Mouse (Mus musculus) thymus, adult 2 months (tissue): ENCODE results near the gene Mettl2. TPM values are rescaled to one million over a fixed set of nuclear protein-coding genes. Genes with fewer than 3 reads are reported as not detected.

Experiments
- DNase-seq: peaks from one replicate; pipeline ENCODE4 v3.0.0; 2021
- H3K27ac ChIP-seq: fragments of 200-500 bp; 2 replicates; pipeline ENCODE4 v1.5.1; 2012; ENCODE audit warnings: low read length, control low read depth; ENCODE audit not compliant: control insufficient read depth, insufficient read depth
- H3K27me3 ChIP-seq: fragments of 200-500 bp; 2 replicates; pipeline ENCODE4 v1.6.1; 2012; ENCODE audit warnings: mild to moderate bottlenecking, low read length, moderate library complexity, mixed read lengths; ENCODE audit not compliant: control insufficient read depth, insufficient read depth
- H3K36me3 ChIP-seq: fragments of 200-500 bp; 2 replicates; pipeline ENCODE4 v1.6.1; 2012; ENCODE audit warnings: mild to moderate bottlenecking, low read length, moderate library complexity; ENCODE audit not compliant: control insufficient read depth, insufficient read depth
- H3K4me1 ChIP-seq: fragments of 200-500 bp; replicated peaks from 2 replicates; pipeline ENCODE4 v1.6.1; 2012; ENCODE audit warnings: low read length; ENCODE audit not compliant: control insufficient read depth, insufficient read depth
- H3K4me3 ChIP-seq: fragments of 200-500 bp; 2 replicates; pipeline ENCODE4 v1.5.1; 2012; ENCODE audit warnings: mild to moderate bottlenecking, low read length, control low read depth, moderate library complexity; ENCODE audit not compliant: control insufficient read depth, insufficient read depth
- CTCF ChIP-seq: fragments of 200-500 bp; IDR thresholded peaks from 2 replicates; pipeline ENCODE4 v1.5.1; 2012; ENCODE audit warnings: mild to moderate bottlenecking, control low read depth, low read length, moderate library complexity, borderline replicate concordance; ENCODE audit not compliant: control insufficient read depth, poor library complexity, insufficient read depth; ENCODE audit errors: extremely low read depth
- POLR2A ChIP-seq: fragments of 200-500 bp; IDR thresholded peaks from 2 replicates; pipeline ENCODE4 v1.6.1; 2012; ENCODE audit warnings: mild to moderate bottlenecking, low read length, control low read depth, moderate library complexity; ENCODE audit not compliant: control insufficient read depth, poor library complexity, insufficient read depth; ENCODE audit errors: extremely low read depth
- WGBS: fragments of 180-500 bp; shearing (Covaris S2); methylation state at CpG from one replicate; pipeline ENCODE4 v1.1.7; 2018; 5-methylcytosine and 5-hydroxymethylcytosine counted together
- polyA plus RNA-seq: library from polyadenylated mRNA; depleted of rRNA; stranded (reverse); fragments of >200 nt; gene quantifications from 2 replicates; pipeline ENCODE4 v1.2.3, GENCODE M21; 2012

Mettl2 gene
- polyA plus RNA-seq, 1 experiment, result 20.4 TPM

- 61% methylated on average over 11 of the region's 11 CpGs for WGBS
- TF ChIP-seq POLR2A, result no peak
- TF ChIP-seq CTCF, result no peak
- peaks cover 27% of the 10 kb centered on the region for H3K4me1 ChIP-seq
- no peak for DNase-seq
- no peak overlapping the region for H3K27ac ChIP-seq
- no peak overlapping the region for H3K4me3 ChIP-seq
- H3K27me3 ChIP-seq, result no peaks in the 10 kb centered on the region
- H3K36me3 ChIP-seq, result no peaks in the 10 kb centered on the region
Observed at GRCm38 (mm10) chr11:105152357-105152899, 26.2 kb downstream of the Mettl2 start.

- no peak overlapping the region for H3K4me3 ChIP-seq
- TF ChIP-seq POLR2A, result no peak
- no peak for TF ChIP-seq CTCF
- no peak overlapping the region for H3K27ac ChIP-seq
- H3K4me1 ChIP-seq, result peaks cover 27% of the 10 kb centered on the region
- 61% methylated on average over 12 of the region's 12 CpGs for WGBS
- no peaks in the 10 kb centered on the region for H3K27me3 ChIP-seq
- no peaks in the 10 kb centered on the region for H3K36me3 ChIP-seq
- no peak for DNase-seq
Observed at GRCm38 (mm10) chr11:105153068-105153833, 27.0 kb downstream of the Mettl2 start.

DNA sequence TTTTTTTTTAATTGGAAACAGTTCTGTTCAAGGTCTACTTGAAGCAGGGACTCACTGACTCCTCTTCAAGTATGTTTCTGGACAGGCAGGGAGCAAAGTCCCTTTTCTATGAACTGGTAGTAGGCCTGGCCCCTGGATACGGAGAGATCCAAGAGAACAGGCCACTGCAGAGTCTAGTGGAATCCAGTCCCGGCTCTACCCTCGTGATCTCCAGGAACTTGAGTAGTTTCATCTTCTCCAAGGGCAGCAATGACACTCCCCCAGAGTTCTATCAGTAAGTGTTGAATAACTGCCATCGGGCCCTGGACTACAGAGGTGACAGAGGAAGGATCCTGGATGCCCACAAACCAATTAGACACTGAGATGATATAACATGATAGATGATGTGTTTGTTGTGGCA lies 29.7 kb downstream of the Mettl2 start:
- WGBS, result 55% methylated on average over 4 of the region's 4 CpGs
- Histone ChIP-seq H3K4me1 (peaks cover 22% of the 10 kb centered on the region), H3K4me3 (no peak overlapping the region), H3K36me3 (no peaks in the 10 kb centered on the region), H3K27me3 (no peaks in the 10 kb centered on the region), H3K27ac (no peak overlapping the region)
- TF ChIP-seq CTCF (no peak), POLR2A (no peak)
- DNase-seq, result no peak

DNA sequence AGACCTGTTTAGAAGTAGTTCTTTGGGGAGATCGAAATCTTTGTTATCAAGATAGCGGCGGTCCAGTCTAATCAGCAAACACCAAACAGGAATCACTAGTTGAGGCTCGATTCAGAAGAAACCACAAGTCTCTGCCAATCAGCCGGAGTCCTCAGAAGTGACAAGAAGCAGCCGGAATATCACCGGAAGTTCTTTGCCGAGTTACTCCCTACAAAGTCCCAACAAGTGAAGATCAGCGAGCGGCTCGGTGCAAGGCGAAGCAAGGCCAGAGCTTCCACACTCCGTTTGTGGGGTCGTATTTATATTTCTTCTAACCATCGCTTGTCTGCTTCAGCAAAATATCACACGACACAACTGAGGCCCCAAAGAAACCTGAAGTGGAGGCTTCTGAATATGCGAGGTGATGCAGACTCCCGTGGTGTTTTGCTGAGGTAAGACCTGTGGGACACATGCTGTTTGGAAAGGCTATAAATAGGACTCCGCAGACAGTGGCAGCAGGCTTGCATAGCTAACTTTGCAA lies 30.6 kb downstream of the Mettl2 start:
- WGBS, result 76% methylated on average over 19 of the region's 19 CpGs
- Histone ChIP-seq H3K36me3 (no peaks in the 10 kb centered on the region), H3K27ac (no peak overlapping the region), H3K4me3 (peak overlapping the region; percentile 25), H3K4me1 (peaks cover 14% of the 10 kb centered on the region), H3K27me3 (no peaks in the 10 kb centered on the region)
- TF ChIP-seq POLR2A (no peak), CTCF (no peak)
- no peak for DNase-seq

DNA sequence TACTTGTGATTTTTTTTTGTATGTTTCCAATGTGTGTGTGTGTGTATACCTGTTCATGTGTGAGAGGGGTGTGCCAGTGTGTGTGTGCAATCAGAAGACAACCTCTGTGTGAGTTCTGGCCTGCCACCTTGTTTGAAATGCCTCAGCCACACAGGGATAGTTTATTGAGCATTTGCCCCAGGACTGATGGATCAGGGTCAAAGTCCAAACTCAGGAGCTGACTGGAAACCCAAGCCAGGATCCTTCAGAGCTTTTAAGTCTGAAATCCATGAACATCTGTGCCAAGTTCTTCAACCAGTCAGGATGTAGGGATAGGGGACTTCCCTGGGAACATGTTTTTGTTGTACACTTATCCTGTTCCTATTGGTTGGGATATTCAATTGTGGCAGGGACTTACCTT lies 31.8 kb downstream of the Mettl2 start:
- no peak overlapping the region for H3K27ac ChIP-seq
- DNase-seq, result no peak
- 0 out of 2 replicates have a peak, but pooled peaks cover 6% of the 10 kb centered on the region for H3K4me1 ChIP-seq
- no peaks in the 10 kb centered on the region for H3K27me3 ChIP-seq
- no peaks in the 10 kb centered on the region for H3K36me3 ChIP-seq
- TF ChIP-seq POLR2A (no peak), CTCF (no peak)
- no peak overlapping the region for H3K4me3 ChIP-seq

DNA sequence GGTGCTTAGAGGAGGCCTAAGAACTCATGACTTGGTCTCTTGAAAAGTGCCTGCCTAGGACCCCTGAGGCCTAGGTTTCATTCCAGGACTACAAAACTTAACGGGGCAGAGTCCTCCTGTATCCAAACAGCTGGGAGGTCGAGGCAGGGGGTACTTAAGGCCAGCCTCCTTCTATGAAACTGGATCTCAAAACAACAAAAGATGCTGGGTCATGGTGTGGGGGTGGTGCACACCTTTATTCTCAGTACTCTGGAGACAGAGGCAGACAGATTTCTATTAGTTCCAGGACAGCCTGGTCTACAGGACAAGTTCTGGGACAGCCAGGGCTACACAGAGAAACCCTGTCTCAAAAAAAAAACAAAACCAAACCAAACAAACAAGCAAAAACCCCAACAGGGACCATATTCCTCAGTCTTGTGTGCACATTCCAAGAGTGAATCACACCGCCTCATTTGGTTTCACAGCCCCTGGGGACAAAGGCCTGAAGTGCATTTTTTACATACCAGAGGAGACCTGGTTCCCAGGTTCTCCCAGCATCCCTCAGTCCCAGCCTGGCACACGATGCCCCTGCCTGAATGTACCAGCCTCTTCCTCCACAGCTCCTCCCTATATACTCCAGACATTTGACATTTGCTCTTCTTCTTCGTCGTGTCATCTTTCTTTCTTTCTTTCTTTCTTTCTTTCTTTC lies 33.6 kb downstream of the Mettl2 start:
- no peak for DNase-seq
- Histone ChIP-seq H3K27me3 (no peaks in the 10 kb centered on the region), H3K36me3 (no peaks in the 10 kb centered on the region), H3K4me3 (no peak overlapping the region), H3K27ac (no peak overlapping the region), H3K4me1 (0 out of 2 replicates have a peak, but pooled peaks cover 2% of the 10 kb centered on the region)
- WGBS, result 86% methylated on average over 6 of the region's 6 CpGs
- TF ChIP-seq CTCF (no peak), POLR2A (no peak)
